Mouse (Mus musculus): ENCODE results near the gene Cacnb2. TPM values are rescaled to one million over a fixed set of nuclear protein-coding genes. Genes with fewer than 3 reads are reported as not detected.

Cacnb2 gene
- polyA plus RNA-seq, 1 experiment from 2014 or later, result 6.9 TPM

DNA sequence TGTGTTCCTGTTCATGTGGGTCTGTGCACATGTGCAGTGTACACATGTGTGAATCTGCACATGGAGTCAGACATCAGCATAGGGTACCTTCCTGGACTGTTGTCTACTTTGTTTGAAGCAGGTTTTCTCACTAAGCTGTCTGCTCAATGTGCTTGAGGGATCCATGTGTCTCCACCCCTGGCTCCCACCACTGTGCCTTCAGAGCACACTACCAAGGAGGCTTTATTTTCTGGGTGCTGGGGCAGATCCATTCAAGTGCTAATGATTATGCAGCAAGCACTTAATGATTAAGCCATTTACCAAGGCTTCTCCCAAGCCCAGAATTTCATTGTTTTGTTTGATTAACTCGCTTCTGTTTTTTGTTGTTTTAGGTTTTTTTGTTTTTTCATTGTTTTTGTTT, 62.3 kb downstream of the Cacnb2 start:
- Histone ChIP-seq H3K4me3 (replicated peaks) (no peak overlapping the region), H3K27me3 (replicated peaks) (no peaks in the 10 kb centered on the region), H3K36me3 (no peaks in the 10 kb centered on the region), H3K9me3 (replicated peaks) (no peaks in the 10 kb centered on the region), H3K27ac (replicated peaks) (no peak overlapping the region), H3K4me1 (no peaks in the 10 kb centered on the region), H3K9ac (replicated peaks) (no peak overlapping the region), H3K4me2 (no peak overlapping the region)
- ATAC-seq (ENCODE audit: low FRiP score), result no peak
- 30% methylated on average over 1 of the region's 1 CpGs for WGBS

- no peaks in the 10 kb centered on the region for H3K9me3 ChIP-seq (replicated peaks)
- H3K36me3 ChIP-seq, result no peaks in the 10 kb centered on the region
- no peak overlapping the region for H3K9ac ChIP-seq (replicated peaks)
- 95% methylated on average over 8 of the region's 8 CpGs for WGBS
- H3K4me2 ChIP-seq, result no peak overlapping the region
- no peaks in the 10 kb centered on the region for H3K4me1 ChIP-seq
- no peak overlapping the region for H3K27ac ChIP-seq (replicated peaks)
- no peak overlapping the region for H3K4me3 ChIP-seq (replicated peaks)
- no peak for ATAC-seq (ENCODE audit: low FRiP score)
- no peaks in the 10 kb centered on the region for H3K27me3 ChIP-seq (replicated peaks)
Observed at GRCm38 (mm10) chr2:14672117-14672516, 69.2 kb downstream of the Cacnb2 start.

DNA sequence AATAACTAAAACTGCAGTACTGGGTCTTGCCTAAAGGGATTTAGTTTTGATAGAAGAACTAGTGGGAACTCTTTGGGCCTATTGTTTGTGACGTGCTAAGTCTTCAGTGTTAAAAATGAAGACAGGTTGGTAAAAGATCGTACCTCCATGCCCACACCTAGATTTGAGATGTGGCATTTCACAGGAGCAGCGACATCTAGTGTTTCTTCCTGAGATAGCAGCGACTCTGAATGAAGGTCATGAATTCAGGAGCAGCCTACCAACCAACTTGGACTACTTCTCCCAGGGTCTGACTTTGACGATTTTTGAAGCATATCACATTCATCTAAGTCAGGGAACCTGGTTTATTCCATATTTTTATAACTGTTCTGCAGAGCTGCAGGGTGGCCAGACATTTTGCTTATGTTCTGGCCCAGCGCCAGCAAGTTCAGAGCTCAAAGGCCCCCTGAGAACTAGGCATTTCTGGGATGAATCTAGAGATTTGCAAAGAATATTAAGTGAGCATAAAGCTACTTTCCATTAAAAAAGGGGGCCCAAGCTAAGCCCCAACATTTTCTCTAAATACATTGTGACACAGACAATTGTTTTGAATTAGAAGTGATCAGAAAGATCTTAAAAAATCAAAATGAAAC, 74.1 kb downstream of the Cacnb2 start:
- no peaks in the 10 kb centered on the region for H3K4me1 ChIP-seq
- ATAC-seq (ENCODE audit: low FRiP score), result no peak
- no peak overlapping the region for H3K4me3 ChIP-seq (replicated peaks)
- H3K27ac ChIP-seq (replicated peaks), result no peak overlapping the region
- no peak overlapping the region for H3K4me2 ChIP-seq
- no peaks in the 10 kb centered on the region for H3K27me3 ChIP-seq (replicated peaks)
- H3K36me3 ChIP-seq, result no peaks in the 10 kb centered on the region
- H3K9me3 ChIP-seq (replicated peaks), result no peaks in the 10 kb centered on the region
- WGBS, result 24% methylated on average over 6 of the region's 6 CpGs
- no peak overlapping the region for H3K9ac ChIP-seq (replicated peaks)

GRCm38 (mm10) chr2:14684231-14684630, 81.3 kb downstream of the Cacnb2 start:
- Histone ChIP-seq H3K36me3 (no peaks in the 10 kb centered on the region), H3K4me2 (no peak overlapping the region), H3K9me3 (replicated peaks) (no peaks in the 10 kb centered on the region), H3K9ac (replicated peaks) (no peak overlapping the region), H3K4me1 (no peaks in the 10 kb centered on the region), H3K27me3 (replicated peaks) (no peaks in the 10 kb centered on the region), H3K4me3 (replicated peaks) (no peak overlapping the region), H3K27ac (replicated peaks) (no peak overlapping the region)
- ATAC-seq (ENCODE audit: low FRiP score), result no peak

- H3K4me3 ChIP-seq (replicated peaks), result no peak overlapping the region
- no peaks in the 10 kb centered on the region for H3K9me3 ChIP-seq (replicated peaks)
- no peaks in the 10 kb centered on the region for H3K36me3 ChIP-seq
- WGBS, result 82% methylated on average over 1 of the region's 1 CpGs
- no peaks in the 10 kb centered on the region for H3K27me3 ChIP-seq (replicated peaks)
- no peak; the same call in 1 of the 2 replicates for ATAC-seq (ENCODE audit: low FRiP score)
- H3K4me1 ChIP-seq, result no peaks in the 10 kb centered on the region
- no peak overlapping the region for H3K9ac ChIP-seq (replicated peaks)
- H3K4me2 ChIP-seq, result no peak overlapping the region
- no peak overlapping the region for H3K27ac ChIP-seq (replicated peaks)
Observed at GRCm38 (mm10) chr2:14702973-14703645, 100.2 kb downstream of the Cacnb2 start.

DNA sequence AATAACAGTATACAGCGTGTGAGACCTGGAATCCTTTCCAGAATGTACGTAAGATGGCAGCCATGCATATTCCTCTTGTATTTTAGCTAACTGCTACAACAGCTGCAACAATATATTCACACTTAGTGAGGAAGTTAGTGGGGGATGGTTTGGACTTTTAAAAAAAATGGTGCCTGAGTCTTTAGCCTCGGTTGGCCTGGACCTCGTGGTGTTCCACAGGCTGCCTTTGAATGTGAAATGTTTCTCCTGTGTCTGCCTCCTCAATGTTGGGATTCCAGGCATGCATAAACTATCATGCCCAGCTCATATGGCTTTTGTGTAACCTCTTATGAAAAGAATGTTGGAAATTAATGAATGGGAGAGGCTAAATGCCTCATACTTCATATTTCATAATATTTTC, 100.8 kb downstream of the Cacnb2 start:
- Histone ChIP-seq H3K27me3 (replicated peaks) (no peaks in the 10 kb centered on the region), H3K27ac (replicated peaks) (no peak overlapping the region), H3K9me3 (replicated peaks) (no peaks in the 10 kb centered on the region), H3K4me1 (no peaks in the 10 kb centered on the region), H3K4me3 (replicated peaks) (no peak overlapping the region), H3K9ac (replicated peaks) (no peak overlapping the region), H3K4me2 (no peak overlapping the region), H3K36me3 (no peaks in the 10 kb centered on the region)
- ATAC-seq (ENCODE audit: low FRiP score), result no peak; the same call in 1 of the 2 replicates
- 91% methylated on average over 4 of the region's 4 CpGs for WGBS

DNA sequence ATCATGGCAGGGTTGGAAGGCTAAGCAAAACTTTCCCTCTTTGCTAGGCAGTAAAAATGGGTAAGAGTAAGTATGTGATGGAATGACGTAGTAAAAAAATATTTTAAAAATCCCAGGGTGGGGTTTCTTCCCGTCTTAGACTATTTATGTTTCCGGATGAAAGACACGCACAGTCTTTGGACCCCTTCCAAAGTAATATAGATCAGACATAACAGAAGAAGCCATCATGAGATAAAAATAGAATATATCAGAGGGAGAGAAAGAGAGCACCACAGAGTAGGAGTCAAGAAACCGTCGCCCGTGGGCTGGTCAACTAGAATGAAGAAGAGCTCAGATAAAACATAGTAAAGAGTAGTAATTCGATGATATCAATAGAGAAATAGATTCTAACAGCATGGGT, 107.4 kb downstream of the Cacnb2 start:
- ATAC-seq (ENCODE audit: low FRiP score), result no peak
- no peaks in the 10 kb centered on the region for H3K27me3 ChIP-seq (replicated peaks)
- no peak overlapping the region for H3K27ac ChIP-seq (replicated peaks)
- H3K4me1 ChIP-seq, result no peaks in the 10 kb centered on the region
- H3K9ac ChIP-seq (replicated peaks), result no peak overlapping the region
- no peaks in the 10 kb centered on the region for H3K9me3 ChIP-seq (replicated peaks)
- H3K4me3 ChIP-seq (replicated peaks), result no peak overlapping the region
- WGBS, result 88% methylated on average over 8 of the region's 8 CpGs
- no peak overlapping the region for H3K4me2 ChIP-seq
- no peaks in the 10 kb centered on the region for H3K36me3 ChIP-seq

DNA sequence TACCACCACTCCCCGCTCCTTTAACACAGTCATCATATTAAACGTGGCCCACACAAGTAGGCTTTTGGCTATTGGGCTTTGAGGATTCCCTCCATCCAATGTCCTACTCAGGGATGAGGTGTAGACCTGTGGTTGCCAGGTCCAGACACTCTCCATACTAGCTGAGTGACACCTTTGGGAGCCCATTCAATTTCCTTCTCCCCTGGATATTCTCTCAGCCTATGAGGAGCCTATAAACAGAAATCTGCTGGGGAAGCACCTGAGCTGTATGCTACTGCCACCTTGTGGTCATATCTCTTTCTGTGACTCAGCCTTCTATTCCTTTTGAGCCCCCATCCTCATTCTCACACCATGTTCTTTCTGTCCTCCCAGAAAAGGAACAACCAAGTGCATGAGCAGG, 108.9 kb downstream of the Cacnb2 start:
- WGBS, result 87% methylated on average over 2 of the region's 2 CpGs
- no peaks in the 10 kb centered on the region for H3K36me3 ChIP-seq
- no peaks in the 10 kb centered on the region for H3K9me3 ChIP-seq (replicated peaks)
- H3K4me1 ChIP-seq, result no peaks in the 10 kb centered on the region
- H3K27me3 ChIP-seq (replicated peaks), result no peaks in the 10 kb centered on the region
- H3K4me3 ChIP-seq (replicated peaks), result no peak overlapping the region
- H3K27ac ChIP-seq (replicated peaks), result no peak overlapping the region
- H3K4me2 ChIP-seq, result no peak overlapping the region
- H3K9ac ChIP-seq (replicated peaks), result no peak overlapping the region
- no peak for ATAC-seq (ENCODE audit: low FRiP score)

- Histone ChIP-seq H3K4me1 (no peaks in the 10 kb centered on the region), H3K36me3 (no peaks in the 10 kb centered on the region)
- 82% methylated on average over 3 of the region's 3 CpGs for WGBS
Observed at GRCm38 (mm10) chr2:14713049-14713448, 110.2 kb downstream of the Cacnb2 start.

GRCm38 (mm10) chr2:14716666-14717065, 113.8 kb downstream of the Cacnb2 start:
- ATAC-seq (ENCODE audit: low FRiP score), result no peak
- H3K4me2 ChIP-seq, result no peak overlapping the region

More at GRCm38 (mm10) chr2:14713049-14713448, 110.2 kb downstream of the Cacnb2 start:
- ATAC-seq (ENCODE audit: low FRiP score), result no peak
- H3K27me3 ChIP-seq (replicated peaks), result no peaks in the 10 kb centered on the region
- H3K4me2 ChIP-seq, result no peak overlapping the region
- H3K27ac ChIP-seq (replicated peaks), result no peak overlapping the region
- H3K4me3 ChIP-seq (replicated peaks), result no peak overlapping the region
- no peaks in the 10 kb centered on the region for H3K9me3 ChIP-seq (replicated peaks)
- H3K9ac ChIP-seq (replicated peaks), result no peak overlapping the region

GRCm38 (mm10) chr2:14719119-14719718, 116.3 kb downstream of the Cacnb2 start:
- Histone ChIP-seq H3K27me3 (replicated peaks) (no peaks in the 10 kb centered on the region), H3K27ac (replicated peaks) (no peak overlapping the region), H3K4me3 (replicated peaks) (no peak overlapping the region), H3K36me3 (no peaks in the 10 kb centered on the region), H3K9ac (replicated peaks) (no peak overlapping the region), H3K4me1 (no peaks in the 10 kb centered on the region), H3K4me2 (no peak overlapping the region), H3K9me3 (replicated peaks) (no peaks in the 10 kb centered on the region)
- ATAC-seq (ENCODE audit: low FRiP score), result no peak
- 92% methylated on average over 9 of the region's 9 CpGs for WGBS

More at GRCm38 (mm10) chr2:14716666-14717065, 113.8 kb downstream of the Cacnb2 start:
- no peak overlapping the region for H3K4me3 ChIP-seq (replicated peaks)
- H3K4me1 ChIP-seq, result no peaks in the 10 kb centered on the region
- no peaks in the 10 kb centered on the region for H3K36me3 ChIP-seq
- no peak overlapping the region for H3K9ac ChIP-seq (replicated peaks)
- H3K27me3 ChIP-seq (replicated peaks), result no peaks in the 10 kb centered on the region
- no peaks in the 10 kb centered on the region for H3K9me3 ChIP-seq (replicated peaks)
- H3K27ac ChIP-seq (replicated peaks), result no peak overlapping the region
- WGBS, result 50% methylated on average over 1 of the region's 1 CpGs

DNA sequence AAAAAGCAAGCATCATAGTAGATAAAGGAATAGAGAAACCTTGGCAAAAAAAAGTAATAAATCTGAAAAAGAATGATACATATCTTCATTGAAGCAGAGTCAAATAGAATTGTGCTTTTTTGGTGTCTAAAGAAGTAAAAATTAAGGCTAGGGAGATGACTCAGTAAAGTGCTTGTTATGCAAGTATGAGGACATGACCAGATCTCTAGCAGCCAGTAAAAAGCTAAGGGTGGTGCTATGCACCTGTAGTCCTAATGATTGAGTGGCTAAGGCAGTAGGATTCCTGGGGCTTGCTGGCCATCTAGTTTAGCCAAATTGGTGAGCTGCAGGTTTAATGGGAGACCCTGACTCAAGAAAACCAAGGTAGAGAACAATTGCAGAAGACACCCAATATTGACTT, 122.5 kb downstream of the Cacnb2 start:
- H3K9ac ChIP-seq (replicated peaks), result no peak overlapping the region
- no peaks in the 10 kb centered on the region for H3K27me3 ChIP-seq (replicated peaks)
- no peaks in the 10 kb centered on the region for H3K4me1 ChIP-seq
- no peak overlapping the region for H3K27ac ChIP-seq (replicated peaks)
- no peaks in the 10 kb centered on the region for H3K9me3 ChIP-seq (replicated peaks)
- no peak for ATAC-seq (ENCODE audit: low FRiP score)
- H3K4me3 ChIP-seq (replicated peaks), result no peak overlapping the region
- no peak overlapping the region for H3K4me2 ChIP-seq
- H3K36me3 ChIP-seq, result no peaks in the 10 kb centered on the region
